Mouse (Mus musculus) liver, embryonic 13.5 days (tissue): ENCODE measurements around the gene Dnaaf1. TPM values are rescaled to one million over a fixed set of nuclear protein-coding genes. Genes with fewer than 3 reads are reported as not detected.

ENCODE experiments used
- ATAC-seq: fragments of 200-750 bp; cut with Nextera tagmentation; 2 replicates; pipeline ENCODE4 v1.8.0; 2017; ENCODE audit warnings: low read depth, mild to moderate bottlenecking, moderate number of reproducible peaks, moderate library complexity
- DNase-seq: peaks from one replicate; pipeline ENCODE4 v3.0.0; 2022
- H3K27ac ChIP-seq: fragments of 300-500 bp; sonication (generic); 2 replicates; pipeline ENCODE4 v1.5.1; 2015; ENCODE audit warnings: moderate library complexity, mild to moderate bottlenecking, inconsistent platforms
- H3K27me3 ChIP-seq: fragments of 300-500 bp; sonication (generic); 2 replicates; pipeline ENCODE4 v1.6.1; 2015; ENCODE audit warnings: mild to moderate bottlenecking, inconsistent platforms
- H3K36me3 ChIP-seq: fragments of 300-500 bp; sonication (generic); 2 replicates; pipeline ENCODE4 v1.6.1; 2015; ENCODE audit warnings: mild to moderate bottlenecking, inconsistent platforms
- H3K4me1 ChIP-seq: fragments of 300-500 bp; sonication (generic); replicated peaks from 2 replicates; pipeline ENCODE4 v1.6.1; 2015; ENCODE audit warnings: inconsistent platforms
- H3K4me2 ChIP-seq: fragments of 300-500 bp; sonication (generic); 2 replicates; pipeline ENCODE4 v1.6.1; 2015; ENCODE audit warnings: inconsistent platforms, mild to moderate bottlenecking, moderate library complexity
- H3K4me3 ChIP-seq: fragments of 300-500 bp; sonication (generic); replicated peaks from 2 replicates; pipeline ENCODE4 v1.5.1; 2015; ENCODE audit warnings: mild to moderate bottlenecking, inconsistent platforms
- H3K9ac ChIP-seq: fragments of 300-500 bp; sonication (generic); 2 replicates; pipeline ENCODE4 v1.6.1; 2015; ENCODE audit warnings: mild to moderate bottlenecking, inconsistent platforms
- H3K9me3 ChIP-seq: fragments of 300-500 bp; sonication (generic); replicated peaks from 2 replicates; pipeline ENCODE4 v1.6.1; 2016; ENCODE audit warnings: inconsistent platforms
- WGBS: fragments of 180-500 bp; shearing (Covaris S2); methylation state at CpG from one replicate; pipeline ENCODE4 v1.1.7; 2015; ENCODE audit not compliant: insufficient replicate concordance; 5-methylcytosine and 5-hydroxymethylcytosine counted together
- polyA plus RNA-seq: library from polyadenylated mRNA; unstranded; fragments of >200 nt; fragmentation: Nextera tagmentation; extraction: Ambion mirVana; gene quantifications from 2 replicates; pipeline ENCODE4 v1.2.1, GENCODE M21; 2015

Gene Dnaaf1
- polyA plus RNA-seq, 1 experiment from 2014 or later, result 0.07 TPM

GRCm38 (mm10) chr8:119606224-119606623 lies 31.2 kb downstream of the Dnaaf1 start:
- Histone ChIP-seq H3K27me3 (no peaks in the 10 kb centered on the region), H3K4me3 (no peak overlapping the region), H3K9me3 (0 out of 2 replicates have a peak, but pooled peaks cover 4% of the 10 kb centered on the region), H3K4me2 (no peak overlapping the region), H3K27ac (no peak overlapping the region), H3K4me1 (peaks cover 17% of the 10 kb centered on the region), H3K36me3 (peaks cover 18% of the 10 kb centered on the region), H3K9ac (no peak overlapping the region)
- no peak for DNase-seq
- WGBS, result 55% methylated on average over 2 of the region's 2 CpGs
- no peak for ATAC-seq

GRCm38 (mm10) chr8:119612471-119612870 lies 37.4 kb downstream of the Dnaaf1 start, which contains the start of gene Adad2:
Gene Adad2, plus strand, starts transcription at chr8:119612747.
- 66% methylated on average over 26 of the region's 26 CpGs for WGBS
- Histone ChIP-seq H3K27ac (no peak within 1 kb of the TSS), H3K9ac (no peak within 1 kb of the TSS), H3K36me3 (no peaks in the 10 kb centered on the region), H3K9me3 (0 out of 2 replicates have a peak, but pooled peaks cover 4% of the 10 kb centered on the region), H3K4me3 (no peak within 1 kb of the TSS), H3K4me2 (no peak within 1 kb of the TSS), H3K4me1 (no peaks in the 10 kb centered on the region), H3K27me3 (no peaks in the 10 kb centered on the region; the same call in 1 of the 2 replicates)
- ATAC-seq, result no peak
- DNase-seq, result no peak

GRCm38 (mm10) chr8:119615096-119615495 lies 40.1 kb downstream of the Dnaaf1 start:
- H3K27me3 ChIP-seq, result peaks cover 3% of the 10 kb centered on the region; the same call in 1 of the 2 replicates
- no peak overlapping the region for H3K9ac ChIP-seq
- WGBS, result 68% methylated on average over 14 of the region's 14 CpGs
- no peak for ATAC-seq
- H3K4me3 ChIP-seq, result no peak overlapping the region
- H3K9me3 ChIP-seq, result no peaks in the 10 kb centered on the region
- no peak for DNase-seq
- no peaks in the 10 kb centered on the region for H3K4me1 ChIP-seq
- no peak overlapping the region for H3K4me2 ChIP-seq
- H3K27ac ChIP-seq, result no peak overlapping the region
- H3K36me3 ChIP-seq, result no peaks in the 10 kb centered on the region

- no peaks in the 10 kb centered on the region for H3K9me3 ChIP-seq
- peaks cover 3% of the 10 kb centered on the region for H3K27me3 ChIP-seq
- H3K4me2 ChIP-seq, result no peak overlapping the region
- H3K9ac ChIP-seq, result no peak overlapping the region
- H3K4me1 ChIP-seq, result no peaks in the 10 kb centered on the region
- H3K36me3 ChIP-seq, result no peaks in the 10 kb centered on the region
- ATAC-seq (no peak), DNase-seq (no peak)
- 62% methylated on average over 7 of the region's 7 CpGs for WGBS
- H3K4me3 ChIP-seq, result no peak overlapping the region
- H3K27ac ChIP-seq, result no peak overlapping the region
These were observed 41.3 kb downstream of the Dnaaf1 start for GRCm38 (mm10) chr8:119616358-119616757.

GRCm38 (mm10) chr8:119616811-119617210 lies 41.8 kb downstream of the Dnaaf1 start:
- no peaks in the 10 kb centered on the region for H3K9me3 ChIP-seq
- no peaks in the 10 kb centered on the region for H3K36me3 ChIP-seq
- H3K4me1 ChIP-seq, result no peaks in the 10 kb centered on the region
- no peak overlapping the region for H3K4me3 ChIP-seq
- 77% methylated on average over 4 of the region's 4 CpGs for WGBS
- H3K27me3 ChIP-seq, result peaks cover 3% of the 10 kb centered on the region
- DNase-seq, result no peak
- H3K4me2 ChIP-seq, result no peak overlapping the region
- ATAC-seq, result no peak
- no peak overlapping the region for H3K27ac ChIP-seq
- H3K9ac ChIP-seq, result no peak overlapping the region

GRCm38 (mm10) chr8:119617586-119617985 lies 42.6 kb downstream of the Dnaaf1 start:
- no peak for DNase-seq

GRCm38 (mm10) chr8:119618887-119619286 lies 43.9 kb downstream of the Dnaaf1 start:
- peaks cover 3% of the 10 kb centered on the region for H3K27me3 ChIP-seq
- DNase-seq (no peak), ATAC-seq (no peak)
- H3K9me3 ChIP-seq, result no peaks in the 10 kb centered on the region
- no peaks in the 10 kb centered on the region for H3K4me1 ChIP-seq
- H3K27ac ChIP-seq, result no peak overlapping the region
- H3K36me3 ChIP-seq, result no peaks in the 10 kb centered on the region
- 34% methylated on average over 5 of the region's 5 CpGs for WGBS
- no peak overlapping the region for H3K9ac ChIP-seq
- H3K4me3 ChIP-seq, result no peak overlapping the region
- H3K4me2 ChIP-seq, result no peak overlapping the region

More at GRCm38 (mm10) chr8:119617586-119617985, 42.6 kb downstream of the Dnaaf1 start:
- H3K9ac ChIP-seq, result no peak overlapping the region
- H3K27ac ChIP-seq, result no peak overlapping the region
- H3K4me1 ChIP-seq, result no peaks in the 10 kb centered on the region
- H3K4me2 ChIP-seq, result no peak overlapping the region
- H3K9me3 ChIP-seq, result no peaks in the 10 kb centered on the region
- peaks cover 3% of the 10 kb centered on the region for H3K27me3 ChIP-seq
- WGBS, result 73% methylated on average over 5 of the region's 5 CpGs
- H3K4me3 ChIP-seq, result no peak overlapping the region
- no peak for ATAC-seq
- H3K36me3 ChIP-seq, result no peaks in the 10 kb centered on the region

GRCm38 (mm10) chr8:119620116-119620840 lies 45.2 kb downstream of the Dnaaf1 start:
- no peaks in the 10 kb centered on the region for H3K9me3 ChIP-seq
- no peak overlapping the region for H3K4me3 ChIP-seq
- H3K27me3 ChIP-seq, result peaks cover 3% of the 10 kb centered on the region; the same call in 1 of the 2 replicates
- ATAC-seq (no peak), DNase-seq (no peak)
- H3K9ac ChIP-seq, result no peak overlapping the region
- H3K4me1 ChIP-seq, result no peaks in the 10 kb centered on the region
- H3K4me2 ChIP-seq, result no peak overlapping the region
- WGBS, result 59% methylated on average over 6 of the region's 6 CpGs
- H3K27ac ChIP-seq, result no peak overlapping the region
- H3K36me3 ChIP-seq, result no peaks in the 10 kb centered on the region

- DNase-seq, result no peak
- ATAC-seq, result no peak
- Histone ChIP-seq H3K4me1 (no peaks in the 10 kb centered on the region), H3K27me3 (peaks cover 3% of the 10 kb centered on the region; the same call in 1 of the 2 replicates), H3K36me3 (no peaks in the 10 kb centered on the region), H3K27ac (no peak overlapping the region), H3K9ac (no peak overlapping the region), H3K4me3 (no peak overlapping the region), H3K9me3 (no peaks in the 10 kb centered on the region), H3K4me2 (no peak overlapping the region)
- 65% methylated on average over 14 of the region's 14 CpGs for WGBS
These were observed 45.9 kb downstream of the Dnaaf1 start for GRCm38 (mm10) chr8:119620848-119621465.

- no peak for DNase-seq
- H3K9me3 ChIP-seq, result no peaks in the 10 kb centered on the region
- no peaks in the 10 kb centered on the region for H3K36me3 ChIP-seq
- H3K27me3 ChIP-seq, result peaks cover 3% of the 10 kb centered on the region; the same call in 1 of the 2 replicates
- no peak for ATAC-seq
- peaks cover 11% of the 10 kb centered on the region for H3K4me1 ChIP-seq
- H3K4me2 ChIP-seq, result no peak overlapping the region
- 46% methylated on average over 4 of the region's 4 CpGs for WGBS
- H3K9ac ChIP-seq, result no peak overlapping the region
- no peak overlapping the region for H3K4me3 ChIP-seq
- no peak overlapping the region for H3K27ac ChIP-seq
These were observed 47.5 kb downstream of the Dnaaf1 start for GRCm38 (mm10) chr8:119622555-119622954.

- peaks cover 3% of the 10 kb centered on the region; the same call in 1 of the 2 replicates for H3K27me3 ChIP-seq
- no peak overlapping the region for H3K27ac ChIP-seq
- no peaks in the 10 kb centered on the region for H3K36me3 ChIP-seq
- no peaks in the 10 kb centered on the region for H3K9me3 ChIP-seq
- DNase-seq (no peak), ATAC-seq (no peak)
- peaks cover 16% of the 10 kb centered on the region for H3K4me1 ChIP-seq
- 68% methylated on average over 8 of the region's 8 CpGs for WGBS
- H3K4me2 ChIP-seq, result no peak overlapping the region
- no peak overlapping the region for H3K9ac ChIP-seq
- H3K4me3 ChIP-seq, result no peak overlapping the region
These were observed 48.0 kb downstream of the Dnaaf1 start for GRCm38 (mm10) chr8:119623061-119623460.
